Mouse (Mus musculus) MEL-GATA-1-ER (cell line): ENCODE data around the gene Wdr81.

ENCODE experiments used
- DNase-seq: peaks from one replicate; pipeline ENCODE4 v3.0.0-alpha.2; 2012; ENCODE audit warnings: low read depth; ENCODE audit errors: extremely low read depth

The Wdr81 gene

DNA sequence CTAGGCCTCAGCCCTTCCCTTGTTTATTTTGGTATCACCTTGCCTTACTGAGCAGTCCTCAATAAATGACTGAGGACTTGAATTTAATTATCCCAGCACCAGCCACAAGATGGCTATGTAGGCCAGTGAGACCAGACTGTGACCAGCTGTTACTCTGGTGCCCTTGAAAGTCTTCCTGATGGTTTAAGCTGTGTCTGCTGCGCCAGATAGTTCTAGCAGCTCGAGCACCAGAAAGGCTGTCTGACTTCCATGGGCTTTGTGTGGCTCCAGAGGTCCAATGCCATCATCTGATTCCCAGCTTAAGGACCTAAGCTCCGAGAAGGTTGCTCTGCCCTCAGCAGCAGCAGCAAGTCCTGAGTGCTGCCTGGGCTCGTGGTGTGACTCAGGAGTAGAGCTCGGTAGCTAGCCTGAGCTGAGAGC, 52.2 kb downstream of the Wdr81 start:
- no peak for DNase-seq

DNA sequence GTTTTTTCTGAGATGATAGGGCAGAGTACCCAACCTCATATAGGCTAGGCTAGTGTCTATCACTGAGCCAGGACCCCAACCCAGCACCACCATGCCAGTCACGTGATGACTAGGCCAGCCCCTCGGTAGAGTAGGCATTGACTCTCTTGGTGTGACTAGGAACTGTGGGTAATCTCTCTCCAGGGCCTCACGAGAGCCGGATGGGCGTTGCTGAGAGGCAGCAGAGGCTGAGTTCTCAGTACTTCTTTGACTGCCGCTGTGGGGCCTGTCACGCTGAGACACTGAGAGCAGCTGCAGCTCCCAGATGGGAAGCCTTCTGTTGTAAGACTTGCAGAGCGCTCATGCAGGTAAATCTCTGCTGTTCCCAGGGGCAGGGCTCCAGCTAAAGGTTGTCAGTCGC, 54.4 kb downstream of the Wdr81 start:
- DNase-seq, result no peak

DNA sequence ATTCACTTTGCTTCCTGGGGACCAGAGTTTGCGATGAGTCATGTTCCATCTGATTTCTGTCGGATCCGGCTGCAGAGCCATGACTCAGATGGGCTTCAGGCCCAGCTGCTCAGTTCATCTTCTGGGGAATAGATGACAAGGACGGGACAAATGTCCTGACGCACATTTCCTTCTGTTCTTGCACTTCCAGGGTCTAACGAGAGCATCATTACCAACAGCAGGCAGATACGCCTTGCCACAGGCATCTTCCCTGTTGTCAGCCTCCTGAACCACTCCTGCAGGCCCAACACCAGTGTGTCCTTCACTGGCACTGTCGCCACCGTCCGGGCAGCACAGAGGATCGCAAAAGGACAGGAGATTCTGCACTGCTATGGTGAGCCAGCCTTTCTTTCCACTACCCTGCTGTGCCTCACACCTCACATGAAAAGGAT, 55.1 kb downstream of the Wdr81 start:
- no peak for DNase-seq

DNA sequence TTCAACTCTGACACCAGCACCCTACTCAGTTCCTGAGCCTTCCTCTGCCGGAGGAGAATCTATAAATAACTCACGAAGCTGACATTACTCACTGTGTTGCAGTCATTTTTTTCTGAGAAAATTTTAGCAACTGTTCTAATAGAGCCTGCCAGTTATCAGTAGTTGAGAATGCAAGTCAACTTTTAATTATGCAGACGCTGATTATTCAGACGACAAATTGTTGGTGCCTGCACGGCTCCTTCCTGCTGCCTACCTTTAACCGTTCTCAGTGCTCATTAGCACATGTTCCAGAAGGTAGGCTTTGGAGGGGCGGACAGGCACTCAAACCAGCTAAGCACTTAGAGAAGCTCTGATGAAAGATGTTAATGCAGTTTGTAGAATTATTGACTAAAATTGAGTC, 57.1 kb downstream of the Wdr81 start:
- no peak for DNase-seq

DNA sequence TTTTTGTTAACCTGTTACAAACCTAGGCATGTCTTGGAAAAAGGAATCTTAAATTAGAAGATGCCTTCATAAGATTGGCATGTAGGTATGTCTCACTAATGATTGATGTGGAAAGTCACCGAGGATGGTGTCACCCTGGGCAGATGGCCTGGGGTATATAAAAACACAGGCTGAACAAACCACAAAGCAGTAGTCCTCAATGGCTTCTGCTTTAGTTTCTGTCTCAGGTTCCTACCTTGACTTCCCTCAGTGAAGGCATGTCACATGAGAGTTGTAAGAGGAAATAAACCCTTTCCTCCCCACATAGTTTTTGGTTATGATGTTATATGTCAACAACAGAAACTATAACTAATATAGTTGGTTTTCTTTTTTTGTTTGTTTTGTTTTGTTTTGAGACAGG, 58.9 kb downstream of the Wdr81 start:
- no peak for DNase-seq
